Mouse (Mus musculus): ENCODE data around the gene E2f7.

Gene E2f7

GRCm38 (mm10) chr10:110781772-110782171 is 36.5 kb downstream of the E2f7 start:
- no peak for DNase-seq

- peak in 1 of 2 experiments; percentile 29 for DNase-seq
Measured at GRCm38 (mm10) chr10:110782655-110783054, 37.4 kb downstream of the E2f7 start.

GRCm38 (mm10) chr10:110788049-110788752 is 43.0 kb downstream of the E2f7 start:
- DNase-seq, result no peak

- no peak for DNase-seq
Measured at GRCm38 (mm10) chr10:110789683-110790082, 44.4 kb downstream of the E2f7 start.

GRCm38 (mm10) chr10:110793150-110793787 is 48.0 kb downstream of the E2f7 start:
- DNase-seq, result no peak

GRCm38 (mm10) chr10:110794564-110795205 is 49.4 kb downstream of the E2f7 start:
- peak; percentile 69 for DNase-seq

- DNase-seq, result no peak
Measured at GRCm38 (mm10) chr10:110795206-110795796, 50.1 kb downstream of the E2f7 start.

GRCm38 (mm10) chr10:110801296-110801695 is 56.1 kb downstream of the E2f7 start:
- DNase-seq, result no peak

- DNase-seq, result no peak
Measured at GRCm38 (mm10) chr10:110804279-110805024, 59.2 kb downstream of the E2f7 start.

- DNase-seq, result no peak
Measured at GRCm38 (mm10) chr10:110805025-110805740, 59.9 kb downstream of the E2f7 start.

- DNase-seq, result no peak
Measured at GRCm38 (mm10) chr10:110806471-110806870, 61.2 kb downstream of the E2f7 start.

GRCm38 (mm10) chr10:110810528-110810927 is 65.3 kb downstream of the E2f7 start:
- no peak for DNase-seq

GRCm38 (mm10) chr10:110811209-110811861 is 66.1 kb downstream of the E2f7 start:
- DNase-seq, result no peak

- DNase-seq, result no peak
Measured at GRCm38 (mm10) chr10:110811862-110812225, 66.6 kb downstream of the E2f7 start.

- no peak for DNase-seq
Measured at GRCm38 (mm10) chr10:110821139-110821538, 75.9 kb downstream of the E2f7 start.

- no peak for DNase-seq
Measured at GRCm38 (mm10) chr10:110821692-110822091, 76.5 kb downstream of the E2f7 start.

- no peak for DNase-seq
Measured at GRCm38 (mm10) chr10:110832336-110832735, 87.1 kb downstream of the E2f7 start.

GRCm38 (mm10) chr10:110835115-110835806 is 90.0 kb downstream of the E2f7 start:
- peak in 1 of 2 experiments; percentile 0 for DNase-seq
